Mouse (Mus musculus) heart, postnatal 25 days (tissue): ENCODE measurements at regions not wholly inside any gene's neighbourhood (a gene's known extent, or its start where the extent isn't known, plus 50 kb on each side); places are given as distances from the start of the nearest gene placed in this dataset.

ENCODE experiments used
- DNase-seq: peaks from one replicate; pipeline ENCODE4 v3.0.0; 2022; ENCODE audit warnings: low spot score
- intact Hi-C: fragments of 180-260 bp; cut with DNase I; formaldehyde crosslinking; loops from one replicate; pipeline ENCODE4 v1.15.1; 2025

GRCm38 (mm10) chr1:61233476-61234297 is 256.0 kb downstream of the Icos start:
- DNase-seq, result no peak
- intact Hi-C loops, result no loop called here

- no peak for DNase-seq
- intact Hi-C loops, result no loop called here
These were observed 256.6 kb downstream of the Icos start for GRCm38 (mm10) chr1:61234298-61234682.

GRCm38 (mm10) chr1:61236511-61236910 is 258.8 kb downstream of the Icos start:
- no peak for DNase-seq
- intact Hi-C loops, result no loop called here

GRCm38 (mm10) chr1:61238668-61239067 is 260.9 kb downstream of the Icos start:
- no peak for DNase-seq
- intact Hi-C loops, result no loop called here

GRCm38 (mm10) chr1:61257561-61257960 is 279.8 kb downstream of the Icos start:
- no peak for DNase-seq

GRCm38 (mm10) chr1:61263466-61263865 is 285.7 kb downstream of the Icos start:
- intact Hi-C loops, result no loop called here
- DNase-seq, result no peak

More at GRCm38 (mm10) chr1:61257561-61257960, 279.8 kb downstream of the Icos start:
- intact Hi-C loops, result no loop called here

GRCm38 (mm10) chr1:61265706-61266127 is 288.0 kb downstream of the Icos start:
- no peak for DNase-seq

GRCm38 (mm10) chr1:61273843-61274242 is 296.1 kb downstream of the Icos start:
- intact Hi-C loops, result loop anchor here (10.0 kb wide), 1 partner anchor 69 kb away; no protein-coding TSS in a partner anchor
- DNase-seq, result no peak

More at GRCm38 (mm10) chr1:61265706-61266127, 288.0 kb downstream of the Icos start:
- intact Hi-C loops, result no loop called here

- no peak for DNase-seq
- intact Hi-C loops, result loop anchor here (10.0 kb wide), 1 partner anchor 69 kb away; no protein-coding TSS in a partner anchor
These were observed 296.5 kb downstream of the Icos start for GRCm38 (mm10) chr1:61274244-61274643.

GRCm38 (mm10) chr1:61277170-61277710 is 299.5 kb downstream of the Icos start:
- intact Hi-C loops, result loop anchor here (10.0 kb wide), 1 partner anchor 72 kb away; no protein-coding TSS in a partner anchor
- DNase-seq, result no peak

- DNase-seq, result no peak
- intact Hi-C loops, result no loop called here
These were observed 310.5 kb downstream of the Icos start for GRCm38 (mm10) chr1:61288185-61288584.

GRCm38 (mm10) chr1:61288946-61289345 is 311.2 kb downstream of the Icos start:
- intact Hi-C loops, result no loop called here
- no peak for DNase-seq

- intact Hi-C loops, result no loop called here
- DNase-seq, result no peak
These were observed 311.8 kb downstream of the Icos start for GRCm38 (mm10) chr1:61289552-61289951.

- intact Hi-C loops, result loop anchor here (10.0 kb wide), 2 partner anchors 342 to 1692 kb away; partner anchors contain the start of gene Pard3b
These were observed 315.4 kb downstream of the Icos start for GRCm38 (mm10) chr1:61293106-61293505.

GRCm38 (mm10) chr1:61295219-61295618 is 317.5 kb downstream of the Icos start:
- DNase-seq, result no peak
- intact Hi-C loops, result loop anchor here (5.0 to 10.0 kb wide), 4 partner anchors 113 to 1690 kb away; partner anchors contain the start of gene Pard3b

More at GRCm38 (mm10) chr1:61293106-61293505, 315.4 kb downstream of the Icos start:
- no peak for DNase-seq

- DNase-seq, result no peak
- intact Hi-C loops, result loop anchor here (1.0 to 10.0 kb wide), 5 partner anchors 79 to 1688 kb away; partner anchors contain the start of gene Pard3b
These were observed 319.1 kb downstream of the Icos start for GRCm38 (mm10) chr1:61296831-61297230.

GRCm38 (mm10) chr1:61297361-61297760 is 319.6 kb downstream of the Icos start:
- DNase-seq, result no peak
- intact Hi-C loops, result loop anchor here (1.0 to 10.0 kb wide), 5 partner anchors 79 to 1687 kb away; partner anchors contain the start of gene Pard3b

- intact Hi-C loops, result loop anchor here (2.0 to 10.0 kb wide), 5 partner anchors 116 to 1687 kb away; partner anchors contain the start of gene Pard3b
- DNase-seq, result peak; percentile 23
These were observed 320.3 kb downstream of the Icos start for GRCm38 (mm10) chr1:61298064-61298463.

GRCm38 (mm10) chr1:61298779-61299178 is 321.1 kb downstream of the Icos start:
- DNase-seq, result no peak
- intact Hi-C loops, result loop anchor here (2.0 to 10.0 kb wide), 5 partner anchors 116 to 1686 kb away; partner anchors contain the start of gene Pard3b

GRCm38 (mm10) chr1:61300491-61300890 is 322.8 kb downstream of the Icos start:
- no peak for DNase-seq
- intact Hi-C loops, result loop anchor here (10.0 kb wide), 1 partner anchor 1664 kb away; no protein-coding TSS in a partner anchor
